Mouse (Mus musculus) urinary bladder, postnatal 10 days (tissue): ENCODE measurements around the gene Clic4.
"Not testable (repeated sequence)": the region's sequence is repeated elsewhere in the genome, so short reads cannot be mapped to it uniquely, and the experiment has no call there.

Experiments
- DNase-seq: peaks from one replicate; pipeline ENCODE4 v3.0.0; 2022; ENCODE audit warnings: low spot score

Clic4 gene

GRCm38 (mm10) chr4:135291841-135292240 is 19.2 kb upstream of the Clic4 start:
- no peak for DNase-seq

DNA sequence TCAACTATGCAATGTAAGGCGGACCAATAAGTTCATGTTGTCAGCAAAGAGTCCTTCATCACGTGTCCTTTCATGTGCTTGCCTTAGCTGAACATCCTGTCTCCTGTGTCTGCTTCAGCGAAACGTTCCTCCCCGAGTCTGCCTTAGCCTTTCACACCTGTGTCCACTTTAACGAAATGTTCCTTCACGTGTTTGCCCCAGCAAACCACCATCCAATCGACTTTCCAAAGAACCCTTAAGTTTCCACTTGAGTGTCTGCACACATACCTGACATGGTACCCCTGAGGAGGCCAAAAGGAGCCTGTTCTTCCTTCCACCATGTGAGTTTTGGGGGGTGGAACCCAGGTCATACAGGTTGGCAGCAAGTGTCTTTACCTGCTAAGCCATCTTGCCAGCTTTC is 18.6 kb upstream of the Clic4 start:
- DNase-seq = no peak

DNA sequence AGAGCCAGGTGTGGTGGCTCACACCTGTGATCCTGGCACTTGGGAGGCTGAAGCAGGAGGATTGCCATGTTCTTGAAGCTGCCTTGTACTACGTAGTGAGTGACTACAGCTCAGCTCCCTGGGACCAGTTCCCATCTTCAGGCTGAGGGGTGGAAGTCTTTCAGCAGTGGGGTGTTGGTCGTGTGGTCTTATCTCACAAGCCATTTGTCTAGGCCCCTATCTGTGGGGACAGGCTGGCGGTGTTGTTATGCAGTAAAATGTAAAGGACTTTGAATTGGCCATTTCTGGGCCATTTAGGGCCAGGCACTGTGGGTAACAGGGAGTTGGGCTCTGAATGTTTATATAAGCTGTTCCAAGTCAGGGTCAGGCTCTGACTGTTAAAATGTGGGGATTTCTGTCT is 15.4 kb upstream of the Clic4 start:
- DNase-seq = no peak

GRCm38 (mm10) chr4:135286833-135287395 is 14.3 kb upstream of the Clic4 start:
- DNase-seq = no peak

DNA sequence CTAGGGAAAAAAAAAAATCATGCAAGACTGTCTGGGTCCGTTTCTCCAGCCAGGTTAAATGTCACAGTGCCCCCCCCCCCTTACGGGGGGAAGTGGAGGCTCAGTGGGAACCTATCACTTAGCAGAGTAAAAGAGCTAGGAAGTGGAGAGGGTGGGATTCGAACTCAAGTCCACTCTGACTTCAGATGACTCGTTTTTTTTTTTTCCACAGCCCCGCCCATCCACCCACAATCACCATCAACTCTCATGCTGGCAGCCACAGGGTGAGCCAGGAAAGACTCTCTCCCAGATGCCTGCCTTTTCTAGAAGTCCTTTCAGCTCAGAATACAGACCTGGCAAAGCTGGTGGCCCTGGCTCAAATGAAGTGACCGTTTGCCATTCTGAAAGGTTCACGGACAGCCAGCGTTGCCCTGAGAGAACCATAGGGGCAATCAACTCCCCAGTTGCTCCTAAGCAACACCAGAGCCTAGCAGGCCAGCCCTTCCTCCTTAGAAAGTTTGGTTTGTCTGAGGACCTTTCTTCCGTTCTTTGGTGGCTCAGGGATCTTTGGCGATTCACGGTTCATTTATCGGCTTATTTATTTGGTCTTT is 13.5 kb upstream of the Clic4 start:
- no peak for DNase-seq

DNA sequence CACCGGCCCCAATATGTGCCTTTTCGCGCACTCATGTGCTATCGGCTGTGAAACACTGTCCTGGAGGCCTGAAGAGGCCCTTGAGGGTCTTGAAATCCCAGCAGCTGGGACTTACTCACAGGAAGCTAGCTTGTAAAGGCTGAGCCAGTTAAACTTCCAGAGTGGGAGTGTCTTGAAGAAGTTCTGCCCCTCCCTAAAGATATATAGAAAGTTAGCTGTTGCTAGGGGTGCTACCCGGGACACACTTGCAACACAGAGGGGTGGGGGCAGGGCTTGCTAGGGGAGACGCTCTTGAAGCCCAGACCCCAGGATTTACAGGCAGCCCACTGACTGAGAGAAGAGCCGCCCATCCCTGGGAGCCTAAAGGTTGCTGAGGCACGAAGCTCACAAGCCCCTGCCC is 12.8 kb upstream of the Clic4 start:
- DNase-seq = no peak

- DNase-seq = no peak
Measured at GRCm38 (mm10) chr4:135283875-135284274, 11.3 kb upstream of the Clic4 start.

DNA sequence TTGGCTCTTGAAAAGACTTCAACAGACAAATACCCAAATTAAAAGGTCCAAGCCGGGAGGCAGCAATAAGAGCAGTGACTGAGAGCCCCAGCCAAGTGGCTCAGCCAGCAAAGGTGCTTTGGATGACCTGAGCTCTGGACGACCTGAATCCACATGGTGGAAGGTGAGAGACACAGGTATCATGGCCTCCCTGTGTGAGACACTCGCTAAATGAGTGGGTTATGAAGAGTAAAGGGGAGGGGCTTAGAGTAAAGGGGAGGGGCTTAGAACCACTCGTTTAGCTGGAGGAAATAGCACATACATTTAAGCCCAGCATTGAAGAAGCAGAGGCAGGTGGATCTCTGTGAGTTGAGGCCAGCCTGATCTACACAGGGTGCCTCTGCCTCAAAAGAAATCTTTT is 10.8 kb upstream of the Clic4 start:
- no peak for DNase-seq

DNA sequence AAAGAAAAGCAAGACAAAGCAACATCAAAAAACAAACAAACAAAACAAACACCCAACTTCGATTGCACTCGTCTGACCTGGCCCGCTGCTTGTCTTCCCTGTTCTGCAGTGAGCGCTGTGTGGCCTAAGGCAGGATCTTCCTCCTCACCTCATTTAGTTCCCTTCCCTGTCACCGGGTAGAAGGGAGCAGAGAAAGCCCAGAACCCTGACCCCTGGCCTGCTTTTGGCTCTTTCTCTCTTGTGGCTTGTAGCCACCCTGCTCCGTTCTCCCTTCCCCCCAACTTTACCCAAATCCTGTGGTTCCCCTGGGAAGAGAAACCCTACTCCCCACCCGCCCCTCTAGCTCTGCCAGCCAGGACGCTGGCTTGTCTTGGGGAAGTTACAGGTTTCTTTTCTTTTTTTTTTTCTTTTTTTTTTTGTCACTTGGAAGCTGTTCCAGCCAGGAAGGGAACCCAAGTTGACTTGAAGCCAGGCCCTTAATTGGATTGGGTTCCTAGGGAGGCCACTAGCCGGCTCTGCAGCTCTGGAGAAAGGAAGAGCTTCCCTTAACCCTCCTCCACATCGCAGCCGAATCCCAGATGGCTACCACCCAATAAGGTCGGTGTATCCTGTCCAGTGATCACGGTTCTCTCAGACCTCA is 10.2 kb upstream of the Clic4 start:
- DNase-seq = no peak

DNA sequence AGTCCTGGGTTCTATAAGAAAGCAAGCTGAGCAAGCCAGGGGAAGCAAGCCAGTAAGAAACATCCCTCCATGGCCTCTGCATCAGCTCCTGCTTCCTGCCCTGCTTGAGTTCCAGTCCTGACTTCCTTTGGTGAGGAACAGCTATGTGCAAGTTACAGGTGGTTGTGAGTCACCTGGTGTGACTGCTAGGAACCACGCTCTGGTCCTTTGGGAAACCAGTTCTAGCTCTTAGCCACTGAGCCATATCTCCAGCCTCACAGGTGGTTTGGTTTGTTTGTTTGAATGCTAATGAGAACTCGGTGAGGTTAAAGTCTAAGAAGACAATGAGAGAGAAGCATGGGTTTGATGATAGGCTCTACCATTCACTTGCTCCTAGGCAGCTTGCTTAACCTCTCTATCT is 7.4 kb upstream of the Clic4 start:
- not testable (repeated sequence) for DNase-seq

- DNase-seq = no peak
Measured at GRCm38 (mm10) chr4:135276681-135277379, 4.2 kb upstream of the Clic4 start.

- no peak for DNase-seq
Measured at GRCm38 (mm10) chr4:135274761-135275160, 2.1 kb upstream of the Clic4 start.

DNA sequence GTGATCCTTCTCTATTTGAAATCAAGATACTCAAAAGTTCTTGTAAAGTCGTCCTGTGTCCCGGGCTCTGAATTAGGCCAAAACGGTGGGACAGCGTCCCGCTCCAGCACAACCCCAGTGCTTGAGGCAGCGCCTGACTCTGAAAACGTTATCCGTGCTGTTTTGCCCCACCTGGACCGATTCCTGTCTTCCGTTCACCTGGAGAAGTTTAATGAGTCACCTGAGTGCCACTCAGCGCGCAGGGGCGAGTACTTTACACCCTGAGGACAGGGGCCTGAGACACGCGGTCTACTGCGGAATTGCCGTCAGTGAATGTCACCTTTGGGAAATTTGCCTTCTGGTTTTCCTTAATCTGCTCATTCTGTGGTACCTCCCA is 681 bp upstream of the Clic4 start:
- no peak for DNase-seq

DNA sequence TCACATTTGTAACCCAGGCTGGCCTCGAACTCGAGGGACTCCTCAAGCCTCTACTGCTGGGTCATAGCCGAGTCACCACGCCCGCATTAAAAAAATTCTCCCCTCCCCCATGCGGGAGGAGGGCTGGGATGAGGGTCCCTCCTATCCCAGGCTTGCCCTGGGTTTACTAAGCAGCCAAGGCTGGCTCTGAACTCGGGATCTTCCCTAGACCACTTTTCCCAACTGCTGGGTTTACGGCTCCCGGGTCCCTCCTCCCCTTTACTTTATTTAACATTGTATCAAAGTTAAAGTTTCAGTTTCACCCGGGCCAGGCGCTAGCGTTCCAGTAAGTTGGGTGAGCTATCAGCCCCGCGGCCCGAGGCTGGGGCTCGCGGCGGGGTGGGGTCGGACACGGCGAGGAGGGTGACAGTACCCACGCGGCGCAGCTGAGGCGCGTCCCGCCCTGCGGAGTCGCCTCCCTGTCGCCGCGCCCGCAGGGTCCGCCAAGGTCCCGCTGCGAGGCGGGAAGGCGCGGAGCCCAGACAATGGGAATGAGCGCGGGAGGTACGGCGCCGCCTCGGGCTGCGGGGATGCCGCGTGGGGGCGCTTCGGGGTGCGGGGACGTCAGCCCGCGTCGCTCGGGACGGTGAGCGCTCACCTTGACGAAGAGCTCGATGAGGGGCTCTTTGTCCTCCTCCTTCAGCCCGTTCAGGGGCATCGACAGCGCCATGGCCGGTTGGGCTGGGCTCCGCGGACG is 565 bp downstream of the Clic4 start:
- no peak for DNase-seq

GRCm38 (mm10) chr4:135271419-135271828 is 1.2 kb downstream of the Clic4 start:
- no peak for DNase-seq

DNA sequence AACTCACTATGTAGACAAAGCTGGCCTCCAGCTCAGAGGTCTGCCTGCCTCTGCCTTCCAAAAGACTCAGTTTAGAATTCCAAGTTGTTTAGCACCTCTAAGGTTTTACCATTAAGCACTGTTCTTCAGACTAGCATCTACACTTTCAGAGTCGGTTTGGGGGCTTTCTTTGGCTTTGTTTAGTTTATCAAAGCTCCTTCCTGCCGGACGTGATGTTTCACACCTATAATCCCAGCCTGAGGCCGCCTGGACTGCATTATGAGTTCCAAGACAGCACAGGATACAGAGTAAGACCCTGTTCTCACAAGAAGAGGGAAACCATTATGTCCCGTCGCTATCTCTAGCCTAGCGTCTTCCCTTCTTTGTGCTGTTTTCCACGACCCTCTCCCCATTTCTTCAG is 2.1 kb downstream of the Clic4 start:
- DNase-seq = no peak

GRCm38 (mm10) chr4:135269656-135270341 is 2.8 kb downstream of the Clic4 start:
- no peak for DNase-seq

DNA sequence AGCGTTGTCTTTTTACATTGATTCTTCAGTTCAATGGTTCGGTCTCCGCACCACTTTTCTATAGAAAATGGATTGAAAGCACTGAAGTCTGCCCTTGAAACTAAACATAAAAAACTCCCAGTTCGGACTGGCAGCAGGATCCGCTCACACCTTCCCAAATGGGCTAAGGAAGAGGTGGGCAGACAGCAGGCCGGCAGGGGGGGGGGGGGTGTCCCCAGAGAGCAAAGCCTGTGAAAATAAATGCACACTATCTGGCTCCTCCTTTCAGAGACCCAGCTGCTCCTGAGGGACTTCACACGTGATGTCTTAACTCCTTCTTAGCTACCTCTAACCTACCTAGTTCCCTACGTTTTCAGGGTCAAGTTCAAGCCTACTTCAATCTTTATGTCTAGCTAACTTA is 5.1 kb downstream of the Clic4 start:
- DNase-seq = no peak

- DNase-seq = no peak
Measured at GRCm38 (mm10) chr4:135266987-135267386, 5.6 kb downstream of the Clic4 start.

- DNase-seq = no peak
Measured at GRCm38 (mm10) chr4:135260434-135260833, 12.2 kb downstream of the Clic4 start.

GRCm38 (mm10) chr4:135258521-135258920 is 14.1 kb downstream of the Clic4 start:
- DNase-seq = no peak

DNA sequence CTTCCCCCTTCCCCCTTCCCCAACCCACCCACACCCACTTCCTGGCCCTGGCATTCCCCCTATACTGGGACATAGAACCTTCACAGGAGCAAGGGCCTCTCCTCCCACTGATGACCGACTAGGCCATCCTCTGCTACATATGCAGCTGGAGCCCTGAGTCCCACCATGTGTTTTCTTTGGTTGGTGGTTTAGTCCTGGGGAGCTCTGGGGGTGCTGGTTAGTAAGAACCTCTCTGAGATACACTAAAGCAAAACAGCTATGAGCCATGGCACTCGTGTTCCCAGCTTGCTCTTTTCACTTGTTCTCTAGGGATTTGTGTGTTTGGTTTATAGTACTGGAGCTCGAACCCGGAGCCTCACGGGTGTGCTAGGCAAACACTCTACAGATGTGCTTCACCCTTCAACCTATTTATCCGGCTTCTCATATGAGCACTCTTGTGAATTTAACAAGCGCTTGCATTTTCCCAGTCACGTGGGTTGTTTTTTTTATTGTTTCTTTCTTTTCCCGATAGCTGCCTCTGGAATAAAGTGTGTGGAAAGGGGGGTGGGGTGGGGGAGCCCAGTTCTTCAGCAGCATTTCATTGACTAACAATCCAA is 14.6 kb downstream of the Clic4 start:
- DNase-seq = no peak
